Mouse (Mus musculus): ENCODE data around the gene Etfrf1.

The Etfrf1 gene

GRCm38 (mm10) chr6:145226296-145226695, 15.4 kb downstream of the Etfrf1 start:
- no peak for DNase-seq (ENCODE audit: low spot score)

- DNase-seq (ENCODE audit: low spot score): no peak
Observed at GRCm38 (mm10) chr6:145234391-145234790, 23.5 kb downstream of the Etfrf1 start.

DNA sequence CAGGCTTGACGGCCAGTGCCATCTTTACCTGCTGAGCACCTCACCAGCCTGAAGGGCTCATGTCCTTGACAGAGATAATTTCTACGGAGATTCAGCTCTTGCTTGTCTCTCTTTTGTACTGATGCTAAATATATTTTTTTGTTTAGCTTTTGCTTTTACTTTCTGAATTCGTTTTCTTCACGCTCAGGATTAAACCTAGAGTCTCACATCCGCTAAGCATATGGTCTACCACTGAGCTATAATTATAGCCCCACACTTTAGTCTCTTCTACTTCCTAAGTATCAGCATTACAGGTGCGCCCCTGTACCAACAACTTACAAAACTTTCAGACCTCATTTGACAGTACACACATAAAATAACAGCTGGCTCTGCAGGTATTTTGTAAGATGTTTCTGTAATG, 24.4 kb downstream of the Etfrf1 start:
- no peak for DNase-seq (ENCODE audit: low spot score)

GRCm38 (mm10) chr6:145237148-145237547, 26.2 kb downstream of the Etfrf1 start:
- DNase-seq (ENCODE audit: low spot score): no peak

- DNase-seq (ENCODE audit: low spot score): no peak
Observed at GRCm38 (mm10) chr6:145240285-145240684, 29.4 kb downstream of the Etfrf1 start.

DNA sequence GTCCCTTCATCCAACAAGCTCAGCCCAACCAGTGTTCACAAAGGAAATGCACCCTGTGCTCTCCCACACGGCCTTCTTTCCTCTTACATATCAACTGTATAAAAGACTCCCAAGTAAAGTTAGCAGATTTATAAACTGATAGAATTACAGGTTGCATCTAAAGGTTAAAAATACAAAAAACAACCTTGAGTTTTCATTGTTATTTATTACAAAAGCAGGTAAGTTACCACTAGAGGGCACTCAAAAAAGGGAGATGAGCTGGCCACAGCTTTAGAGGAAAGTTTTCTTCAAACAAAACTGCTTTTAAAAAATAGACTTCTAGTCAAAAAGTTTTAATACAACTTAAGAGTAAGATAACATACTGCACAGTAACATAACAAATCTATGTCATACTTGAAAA, 31.6 kb downstream of the Etfrf1 start:
- DNase-seq (ENCODE audit: low spot score): no peak

- no peak for DNase-seq (ENCODE audit: low spot score)
Observed at GRCm38 (mm10) chr6:145246841-145247240, 35.9 kb downstream of the Etfrf1 start.

DNA sequence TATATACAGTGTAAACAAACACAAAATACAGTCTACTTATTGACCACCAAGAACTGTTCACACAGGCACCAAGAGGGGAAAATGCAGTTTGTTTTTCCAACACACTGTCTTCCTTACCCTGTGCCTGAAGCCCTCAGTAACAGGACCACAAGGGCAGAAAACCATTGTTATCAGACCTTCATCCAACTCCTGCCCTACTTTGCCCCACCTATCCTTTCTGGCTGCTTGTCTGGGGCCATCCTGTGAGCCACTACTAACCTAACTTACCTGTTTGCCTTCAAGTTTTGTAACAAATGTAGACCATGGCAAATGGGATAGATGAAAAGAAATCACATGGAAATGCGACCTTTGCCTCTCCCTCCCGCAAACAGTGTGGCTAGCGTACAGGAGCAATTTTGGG, 37.0 kb downstream of the Etfrf1 start:
- no peak for DNase-seq (ENCODE audit: low spot score)

GRCm38 (mm10) chr6:145249291-145250184, 38.6 kb downstream of the Etfrf1 start:
- peak; percentile 79 for DNase-seq (ENCODE audit: low spot score)

DNA sequence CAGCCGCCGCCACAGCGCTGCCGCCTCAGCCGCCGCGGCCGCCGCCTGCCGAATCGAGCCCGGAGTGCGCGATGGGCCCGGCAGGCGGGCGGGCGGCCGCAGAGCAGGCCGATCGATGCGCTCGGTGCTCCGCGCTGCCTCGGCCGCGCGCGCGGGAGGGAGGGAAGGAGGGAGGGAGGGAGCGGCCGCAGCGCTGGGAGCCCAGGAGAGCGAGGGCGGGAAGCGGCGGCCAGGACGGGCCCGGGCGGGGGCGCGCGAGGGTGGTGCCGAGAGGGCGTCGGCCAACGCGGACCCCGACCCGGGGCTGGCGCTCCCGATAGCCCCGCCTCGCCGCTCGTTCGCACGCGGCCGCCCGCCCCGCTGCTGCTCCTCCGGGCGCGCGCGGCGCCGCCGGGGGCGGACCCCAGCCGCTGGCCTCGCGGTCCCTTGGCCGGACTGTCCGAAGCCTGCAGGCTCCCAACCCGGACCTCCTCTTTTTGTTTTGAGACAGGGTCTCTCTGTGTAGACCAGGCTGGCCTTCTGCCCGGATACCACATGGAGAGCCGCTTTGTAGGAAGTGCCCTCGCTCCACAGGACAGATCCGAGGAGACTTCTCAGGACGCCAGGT, 39.4 kb downstream of the Etfrf1 start, which contains the start of gene Kras:
Kras (minus strand) TSS at position 55 of the 607 bp plus-strand sequence.
- peak; percentile 96 for DNase-seq (ENCODE audit: low spot score)

DNA sequence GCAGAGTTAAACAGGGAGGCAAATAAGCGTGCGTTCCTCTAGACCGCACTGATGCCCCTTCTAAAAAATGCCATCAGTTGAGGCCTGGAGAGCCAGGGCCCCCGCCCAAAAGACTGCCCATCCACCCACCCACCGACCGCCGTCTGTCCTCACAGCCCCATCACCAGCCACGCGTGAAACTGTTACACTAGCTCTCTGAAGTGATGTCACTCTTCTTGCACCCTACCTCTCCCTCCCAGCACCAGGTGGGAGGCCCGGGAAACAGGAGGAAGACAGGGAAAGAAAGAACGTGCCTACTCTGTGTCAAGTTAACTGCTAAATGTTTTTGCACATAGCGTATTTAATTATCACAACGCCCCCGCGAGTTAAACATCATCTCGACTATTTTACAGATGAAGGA, 39.9 kb downstream of the Etfrf1 start:
- no peak for DNase-seq (ENCODE audit: low spot score)

DNA sequence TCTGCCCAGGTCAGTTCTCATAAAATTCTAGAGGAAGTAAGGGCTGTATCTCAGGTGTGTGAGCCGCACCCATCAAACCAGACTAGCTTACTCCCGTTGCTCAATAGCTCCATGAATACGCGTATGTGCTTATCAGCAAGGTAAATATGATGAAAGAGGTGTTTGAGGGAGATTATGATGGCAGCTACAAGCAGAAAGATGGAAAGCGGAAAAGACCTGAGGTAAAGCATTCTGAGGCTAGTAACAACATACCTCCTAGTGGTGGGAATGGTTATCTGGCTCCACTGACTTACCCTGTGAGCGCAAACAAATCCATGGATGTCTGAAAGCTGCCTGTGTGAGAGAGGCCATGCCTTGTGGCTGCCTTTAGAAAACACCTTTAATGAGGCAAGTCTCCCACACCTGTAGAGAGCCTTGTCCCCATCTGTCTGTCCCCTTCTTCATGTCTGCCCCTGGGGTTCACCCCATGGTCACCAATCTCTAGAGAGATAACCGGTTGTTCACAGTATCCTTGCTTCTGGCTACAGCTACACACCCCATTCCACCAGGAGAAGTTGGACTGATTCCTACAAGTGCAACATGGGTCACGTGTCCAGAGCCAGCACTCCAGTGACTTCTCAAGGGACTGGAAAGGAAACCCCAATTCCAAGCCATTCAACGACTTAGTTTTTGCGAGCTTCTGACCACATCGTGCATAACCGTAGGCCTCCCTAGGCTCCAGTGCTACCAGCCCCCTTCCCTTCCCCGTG, 45.2 kb downstream of the Etfrf1 start:
- DNase-seq (ENCODE audit: low spot score): no peak

GRCm38 (mm10) chr6:145256701-145257073, 45.8 kb downstream of the Etfrf1 start:
- no peak for DNase-seq (ENCODE audit: low spot score)

GRCm38 (mm10) chr6:145262314-145262713, 51.4 kb downstream of the Etfrf1 start:
- DNase-seq (ENCODE audit: low spot score): no peak
